Mouse (Mus musculus): ENCODE measurements around the gene Tbc1d19.

GRCm38 (mm10) chr5:53854561-53854960 lies 45.2 kb downstream of the Tbc1d19 start:
- no peak for TF ChIP-seq CTCF (IDR thresholded peaks at IDR 0.05; ENCODE audit: low read depth)
- TF ChIP-seq EP300 (IDR thresholded peaks at IDR 0.05; ENCODE audit: low read depth) = no peak
